Mouse (Mus musculus) stomach, adult 2 months (tissue): ENCODE data around the gene Galnt14. TPM values are rescaled to one million over a fixed set of nuclear protein-coding genes. Genes with fewer than 3 reads are reported as not detected.

ENCODE experiments used
- polyA plus RNA-seq: library from polyadenylated mRNA; depleted of rRNA; stranded (reverse); fragments of >200 nt; gene quantifications from 2 replicates; pipeline ENCODE4 v1.2.3, GENCODE M21; 2012; rRNA removed

The Galnt14 gene
- 0.05 TPM in 1 of 2 replicates, not detected in the other for polyA plus RNA-seq

DNA sequence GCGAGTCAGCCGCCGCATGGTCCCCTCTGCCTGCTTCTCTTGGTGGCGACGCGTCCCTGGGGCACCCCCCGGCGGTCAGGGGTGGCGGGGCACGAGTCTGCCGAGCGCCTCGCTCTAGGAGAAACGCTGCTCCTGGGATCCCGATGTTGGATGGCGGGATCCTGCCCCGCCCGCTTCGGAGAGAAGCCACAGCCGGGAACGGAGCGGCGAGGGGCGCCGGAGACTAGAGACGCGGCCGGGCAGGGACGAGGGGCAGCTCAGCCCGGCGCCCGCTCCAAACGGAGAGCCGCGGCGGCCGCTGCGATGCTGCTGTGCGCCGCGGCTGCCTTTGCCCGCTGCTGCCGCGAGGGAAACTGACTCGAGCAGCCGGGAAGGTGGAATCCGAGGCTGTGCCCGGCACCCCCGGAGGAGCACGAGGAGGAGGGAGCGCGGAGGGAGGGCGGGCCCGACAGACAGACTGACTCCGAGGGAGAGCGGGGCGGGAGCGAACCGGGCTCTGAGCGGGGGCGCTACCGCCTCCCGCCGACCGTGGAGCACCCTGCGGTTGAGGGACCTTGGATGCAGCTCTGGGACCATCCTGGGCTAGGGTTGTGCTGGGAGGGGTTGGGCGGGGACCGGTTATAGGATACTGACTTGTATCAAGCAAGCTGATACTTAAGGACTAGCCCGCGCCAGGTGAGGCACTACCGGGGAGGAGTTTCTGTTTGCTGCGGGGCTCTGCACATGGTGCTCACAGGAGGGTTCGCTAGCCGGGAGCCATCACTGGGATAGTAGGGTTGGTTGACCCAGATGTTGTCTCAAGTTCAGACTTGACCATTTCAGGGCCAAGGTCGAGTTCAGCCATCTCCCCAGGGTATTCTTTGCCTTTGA is at the start of gene Galnt14:
Galnt14 (minus strand) TSS at position 412 of the 870 bp plus-strand sequence.

Other genes with a start within 250 kb of the Galnt14 start
- gene Ehd3, start 93.7 kb upstream of the Galnt14 start, polyA plus RNA-seq: 1.2 and 2.3 TPM in 2 replicates
- 18.9 and 24.0 TPM in 2 replicates for gene Xdh, start 239.7 kb upstream of the Galnt14 start, polyA plus RNA-seq